Mouse (Mus musculus) regulatory T cell (primary cell): ENCODE results near the gene Dnajb3.
"Not testable (repeated sequence)": the region's sequence is repeated elsewhere in the genome, so short reads cannot be mapped to it uniquely, and the experiment has no call there.

ENCODE experiments used
- in situ Hi-C: fragments of 300-600 bp; cut with MboI, MseI; formaldehyde crosslinking; loops from one replicate; pipeline ENCODE4 v1.15.1; 2025; ENCODE audit warnings: high pct_unique_total_duplicates

Dnajb3 gene

GRCm38 (mm10) chr1:88231803-88232499 is 26.4 kb upstream of the Dnajb3 start:
- in situ Hi-C loops, result no loop called here

DNA sequence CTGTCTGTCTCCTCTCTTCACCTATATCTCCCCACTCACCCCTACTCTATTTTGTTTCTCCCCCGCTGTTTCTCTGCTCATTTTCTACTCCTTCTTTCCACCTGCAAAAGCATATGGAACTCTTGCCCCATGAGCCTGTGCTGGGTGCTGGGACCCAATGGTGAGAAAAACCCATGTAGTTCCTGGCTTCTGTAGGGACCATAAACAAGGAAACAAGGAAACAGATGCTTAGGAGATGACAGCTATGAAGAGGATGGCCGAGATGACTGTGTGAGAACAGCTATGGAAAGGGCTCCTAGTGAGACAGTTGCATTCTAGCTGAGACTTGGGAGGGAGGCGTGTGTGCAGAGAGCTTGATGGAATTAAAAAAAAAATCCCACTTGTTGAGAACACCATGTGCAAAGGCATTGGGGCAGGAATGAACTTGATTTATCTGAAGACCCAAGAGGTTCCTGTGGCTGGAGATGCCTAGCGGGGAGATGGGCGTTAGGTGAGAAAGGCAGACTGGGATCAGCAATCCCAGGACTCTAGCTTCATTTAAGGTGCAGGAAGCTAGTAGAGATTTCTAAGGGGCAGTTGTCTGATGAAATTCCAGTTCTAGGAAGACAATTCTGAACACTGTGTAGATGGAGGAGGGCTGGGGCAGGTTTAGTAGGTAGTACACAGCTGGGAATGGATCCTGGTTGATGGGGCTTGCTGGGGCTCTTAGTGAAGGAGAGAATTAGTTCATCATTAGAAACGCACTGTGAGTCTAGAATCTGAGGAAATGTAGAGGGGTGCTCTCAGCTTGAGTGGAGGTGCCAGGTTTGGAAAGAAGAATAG is 25.6 kb upstream of the Dnajb3 start:
- in situ Hi-C loops, result no loop called here

DNA sequence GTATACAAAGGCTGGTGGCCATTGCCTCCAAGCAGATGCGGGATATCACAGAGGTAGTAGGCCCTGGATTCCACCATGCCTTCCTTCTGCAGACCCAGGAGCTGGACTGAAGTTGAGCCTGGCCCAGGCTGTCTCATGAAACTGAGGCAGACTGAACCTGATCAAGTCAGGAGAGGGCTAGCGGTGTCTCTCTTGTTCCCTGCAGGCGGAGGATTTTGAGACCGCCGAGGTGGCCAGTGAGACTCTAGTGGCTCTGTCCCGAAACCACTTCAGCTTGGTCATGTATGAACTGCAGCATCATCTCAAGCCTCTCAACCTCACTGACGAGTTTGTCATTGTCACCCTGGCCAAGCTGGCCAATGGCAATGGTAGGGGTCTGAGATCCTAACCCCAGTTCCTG is 24.8 kb upstream of the Dnajb3 start:
- in situ Hi-C loops, result no loop called here

DNA sequence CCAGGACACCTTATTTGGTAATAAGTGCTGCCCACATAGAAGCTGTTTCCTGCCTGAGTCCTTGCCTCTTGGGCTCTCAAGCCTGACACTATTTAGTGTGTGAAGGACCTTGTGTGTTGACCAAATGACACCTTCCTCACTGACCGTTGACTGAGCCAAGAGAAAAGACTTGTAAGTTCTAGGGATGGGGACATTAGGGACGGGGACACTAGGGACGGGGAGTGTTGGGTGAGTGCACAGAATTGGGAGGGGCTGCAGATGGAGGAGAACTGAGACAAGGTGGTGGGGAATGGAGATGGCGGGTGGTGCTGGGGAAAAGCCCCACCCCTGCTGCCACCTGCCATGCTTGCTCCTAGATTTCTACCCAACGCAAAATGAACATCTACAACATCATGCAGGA is 24.4 kb upstream of the Dnajb3 start:
- in situ Hi-C loops, result no loop called here

DNA sequence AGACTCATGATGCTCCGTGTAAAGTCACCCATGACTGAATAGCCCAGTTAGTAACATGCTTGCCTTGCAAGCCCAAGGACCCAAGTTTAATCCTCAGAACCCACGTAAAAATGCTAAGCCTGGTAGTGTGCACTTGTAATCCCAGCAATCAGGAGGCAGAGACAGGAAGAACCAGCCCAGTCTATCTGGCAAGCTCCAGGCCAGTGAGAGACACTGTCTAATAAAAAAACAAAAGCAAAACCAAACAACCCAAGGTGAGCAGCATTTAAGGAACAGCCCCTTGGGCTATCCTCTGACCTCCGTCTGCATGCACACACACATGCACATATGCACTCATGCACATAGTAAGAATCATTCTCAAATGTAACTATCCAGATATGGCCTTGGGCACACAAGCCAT is 24.0 kb upstream of the Dnajb3 start:
- in situ Hi-C loops, result no loop called here

DNA sequence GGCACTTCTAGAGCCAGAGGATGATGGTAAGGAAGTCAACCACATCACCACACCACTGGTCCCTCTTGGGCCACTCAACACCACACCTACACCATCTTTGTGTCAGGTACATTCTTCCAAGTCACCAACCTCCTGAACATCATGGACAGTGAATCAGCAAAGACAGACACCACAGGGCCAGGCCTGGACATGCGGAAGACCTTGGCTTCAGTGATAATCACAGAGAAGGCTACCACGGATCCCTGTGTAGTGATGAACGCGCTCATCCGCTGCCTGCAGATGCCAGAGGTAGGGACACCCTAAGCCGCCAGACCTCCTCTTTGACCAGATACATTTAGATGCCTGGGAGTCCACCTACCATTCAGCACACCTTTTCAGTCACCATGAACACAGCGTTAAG is 22.5 kb upstream of the Dnajb3 start:
- in situ Hi-C loops, result no loop called here

GRCm38 (mm10) chr1:88227482-88227881 is 21.9 kb upstream of the Dnajb3 start:
- in situ Hi-C loops, result no loop called here

GRCm38 (mm10) chr1:88226670-88227379 is 21.2 kb upstream of the Dnajb3 start, which contains the start of gene Mroh2a:
TSS of gene Mroh2a (plus strand) at chr1:88226986.
- in situ Hi-C loops, result no loop called here

DNA sequence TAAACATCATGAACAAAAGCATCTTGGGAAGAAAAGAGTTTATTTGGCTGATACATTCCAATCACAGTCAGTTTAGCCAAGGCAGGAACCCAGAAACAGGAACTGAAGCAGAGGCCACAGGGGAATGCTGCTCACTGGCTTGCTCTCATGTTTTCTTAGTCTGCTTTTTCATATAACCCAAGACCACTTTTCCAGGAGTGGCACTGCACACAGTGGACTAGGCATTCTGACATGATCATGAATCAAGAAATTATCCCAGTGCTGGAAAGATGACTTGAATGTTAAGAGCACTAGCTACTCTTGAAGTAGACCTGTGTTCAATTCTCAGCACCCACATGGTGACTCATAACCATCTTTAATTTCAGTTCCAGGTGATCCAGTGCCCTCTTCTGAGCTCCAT is 20.2 kb upstream of the Dnajb3 start:
- in situ Hi-C loops, result no loop called here

- in situ Hi-C loops, result not testable (repeated sequence)
Measured at GRCm38 (mm10) chr1:88225301-88225700, 19.7 kb upstream of the Dnajb3 start.

DNA sequence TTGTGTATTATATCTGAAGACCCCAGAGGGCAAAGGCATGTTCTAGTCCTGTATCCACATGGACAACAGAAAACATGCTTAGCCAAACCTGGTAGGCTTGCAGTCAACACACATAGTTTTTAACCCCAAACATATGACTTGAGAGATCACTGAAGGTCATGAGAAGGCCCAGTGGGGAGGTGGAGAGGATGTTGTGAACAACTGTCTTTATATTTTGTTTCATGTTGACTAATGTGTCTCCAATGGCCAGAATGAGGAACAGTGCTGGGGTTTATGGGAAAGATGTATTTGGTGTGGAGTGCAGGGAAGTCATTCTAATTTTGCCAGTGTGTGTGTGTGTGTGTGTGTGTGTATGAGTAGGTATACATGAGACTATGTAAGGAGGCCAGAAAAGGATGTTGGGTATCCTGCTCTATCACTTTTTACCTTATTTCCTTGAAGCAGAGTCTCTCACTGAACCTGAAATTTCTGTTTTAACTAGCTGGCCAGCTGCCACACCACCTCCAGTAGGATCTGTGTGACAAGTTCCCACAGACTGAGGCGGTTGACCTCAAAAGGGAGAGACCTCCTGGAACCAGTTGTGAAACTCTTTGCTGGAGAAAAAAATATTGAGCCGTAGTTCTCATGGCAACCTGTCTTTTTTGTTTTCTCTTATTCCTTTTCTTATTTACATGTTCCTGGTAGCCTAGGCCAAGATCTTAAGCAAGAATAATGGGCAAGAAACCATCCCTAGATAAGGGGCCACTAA is 18.6 kb upstream of the Dnajb3 start:
- in situ Hi-C loops, result no loop called here

- in situ Hi-C loops, result no loop called here
Measured at GRCm38 (mm10) chr1:88223591-88223990, 18.0 kb upstream of the Dnajb3 start.

DNA sequence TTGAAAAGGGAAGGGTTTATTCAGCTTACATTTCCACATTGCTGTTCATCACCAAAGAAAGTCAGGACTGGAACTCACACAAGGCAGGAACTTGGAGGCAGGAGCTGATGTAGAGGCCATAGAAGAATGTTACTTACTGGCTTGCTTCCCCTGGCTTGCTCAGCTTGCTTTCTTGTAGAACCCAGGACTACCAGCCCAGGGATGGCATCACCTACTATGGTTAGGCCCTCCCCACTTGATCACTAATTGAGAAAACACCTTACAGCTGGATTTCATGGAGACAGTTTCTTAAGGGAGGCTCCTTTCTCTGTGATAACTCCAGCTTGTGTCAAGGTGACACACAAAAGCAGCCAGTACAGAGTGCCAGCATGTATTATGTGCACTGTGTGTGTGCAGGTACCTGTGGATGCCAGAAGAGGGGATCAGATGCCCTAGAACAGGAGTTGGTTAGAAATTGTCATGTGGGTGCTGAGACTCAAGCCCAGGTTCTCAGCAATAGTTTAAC is 17.5 kb upstream of the Dnajb3 start:
- in situ Hi-C loops, result not testable (repeated sequence)

GRCm38 (mm10) chr1:88222216-88222615 is 16.6 kb upstream of the Dnajb3 start:
- in situ Hi-C loops, result no loop called here

GRCm38 (mm10) chr1:88220336-88220735 is 14.8 kb upstream of the Dnajb3 start:
- in situ Hi-C loops, result no loop called here

GRCm38 (mm10) chr1:88219054-88219453 is 13.5 kb upstream of the Dnajb3 start:
- in situ Hi-C loops, result no loop called here

- in situ Hi-C loops, result no loop called here
Measured at GRCm38 (mm10) chr1:88218591-88218990, 13.0 kb upstream of the Dnajb3 start.

DNA sequence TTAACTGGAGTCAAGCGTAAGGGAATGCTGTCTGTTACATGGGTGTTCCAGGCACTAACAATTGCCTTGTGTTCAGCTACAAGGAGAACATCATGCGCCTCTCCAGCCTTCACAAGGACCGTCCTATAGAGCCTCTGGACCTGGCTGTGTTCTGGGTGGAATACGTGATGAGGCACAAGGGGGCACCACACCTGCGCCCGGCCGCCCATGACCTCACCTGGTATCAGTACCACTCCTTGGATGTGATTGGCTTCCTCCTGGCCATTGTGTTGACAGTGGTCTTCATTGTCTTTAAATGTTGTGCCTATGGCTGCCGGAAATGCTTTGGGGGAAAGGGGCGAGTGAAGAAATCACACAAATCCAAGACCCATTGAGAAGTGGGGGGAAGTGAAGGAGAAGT is 12.5 kb upstream of the Dnajb3 start:
- in situ Hi-C loops, result no loop called here

GRCm38 (mm10) chr1:88217576-88217975 is 12.0 kb upstream of the Dnajb3 start:
- in situ Hi-C loops, result no loop called here

GRCm38 (mm10) chr1:88217144-88217543 is 11.6 kb upstream of the Dnajb3 start:
- in situ Hi-C loops, result no loop called here

- in situ Hi-C loops, result no loop called here
Measured at GRCm38 (mm10) chr1:88216551-88216950, 11.0 kb upstream of the Dnajb3 start.
